Mouse (Mus musculus): Measurements from ENCODE around the gene Mif4gd.

- TF ChIP-seq CTCF (IDR thresholded peaks at IDR 0.05; ENCODE audit: borderline replicate concordance, extremely low read depth, insufficient read depth, insufficient read length) (no peak), POLR2A (IDR thresholded peaks at IDR 0.05; ENCODE audit: borderline replicate concordance, extremely low read depth, insufficient read depth, insufficient read length, poor library complexity, severe bottlenecking) (no peak)
Measured at GRCm38 (mm10) chr11:115585573-115586100, 27.1 kb downstream of the Mif4gd start.

Measured in brain, embryonic 14.5 days (tissue).